Mouse (Mus musculus) intestine, embryonic 14.5 days (tissue): Measurements from ENCODE around the gene Gm20422. TPM values are rescaled to one million over a fixed set of nuclear protein-coding genes. Genes with fewer than 3 reads are reported as not detected.
A peak's percentile ranks its signal among the peaks of the same experiment; 100 is the strongest.

Experiments used
- ATAC-seq: fragments of 200-750 bp; cut with Nextera tagmentation; replicated peaks from 2 replicates; pipeline ENCODE4 v1.8.0; 2017; ENCODE audit warnings: low read depth, moderate number of reproducible peaks, moderate TSS enrichment, moderate library complexity; ENCODE audit not compliant: low FRiP score, low TSS enrichment
- DNase-seq: peaks from one replicate; pipeline ENCODE4 v3.0.0-alpha.2; 2018; ENCODE audit warnings: low spot score
- H3K27ac ChIP-seq: fragments of 300-500 bp; sonication (generic); 2 replicates; pipeline ENCODE4 v1.5.1; 2014; ENCODE audit warnings: low read depth, mild to moderate bottlenecking, control low read depth
- H3K27me3 ChIP-seq: fragments of 300-500 bp; sonication (generic); replicated peaks from 2 replicates; pipeline ENCODE4 v1.6.1; 2014; ENCODE audit warnings: low read length, control low read depth; ENCODE audit not compliant: control insufficient read depth, insufficient read depth
- H3K36me3 ChIP-seq: fragments of 300-500 bp; sonication (generic); 2 replicates; pipeline ENCODE4 v1.6.1; 2014; ENCODE audit warnings: low read length, control low read depth; ENCODE audit not compliant: control insufficient read depth, insufficient read depth
- H3K4me1 ChIP-seq: fragments of 300-500 bp; sonication (generic); replicated peaks from 2 replicates; pipeline ENCODE4 v1.6.1; 2014; ENCODE audit warnings: low read length, control low read depth, mixed read lengths; ENCODE audit not compliant: control insufficient read depth, insufficient read depth
- H3K4me2 ChIP-seq: fragments of 300-500 bp; sonication (generic); 2 replicates; pipeline ENCODE4 v1.6.1; 2014; ENCODE audit warnings: low read length
- H3K4me3 ChIP-seq: fragments of 300-500 bp; sonication (generic); 2 replicates; pipeline ENCODE4 v1.5.1; 2014; ENCODE audit warnings: low read depth, low read length, control low read depth, mixed read lengths
- H3K9ac ChIP-seq: fragments of 300-500 bp; sonication (generic); 2 replicates; pipeline ENCODE4 v1.6.1; 2014; ENCODE audit warnings: mild to moderate bottlenecking, low read length
- H3K9me3 ChIP-seq: fragments of 300-500 bp; sonication (generic); 2 replicates; pipeline ENCODE4 v1.6.1; 2016; ENCODE audit warnings: low read length, control low read depth; ENCODE audit not compliant: control insufficient read depth
- WGBS: fragments of 180-500 bp; shearing (Covaris S2); extraction: QIAGEN DNeasy Blood & Tissue Kit; methylation state at CpG from one replicate; pipeline ENCODE4 v1.1.7; 2014; 5-methylcytosine and 5-hydroxymethylcytosine counted together
- polyA plus RNA-seq: library from polyadenylated mRNA; unstranded; fragments of >200 nt; fragmentation: Nextera tagmentation; extraction: Ambion mirVana; gene quantifications from 2 replicates; pipeline ENCODE4 v1.2.1, GENCODE M21; 2014

The Gm20422 gene
- 0.73 and 1.3 TPM in 2 replicates for polyA plus RNA-seq

DNA sequence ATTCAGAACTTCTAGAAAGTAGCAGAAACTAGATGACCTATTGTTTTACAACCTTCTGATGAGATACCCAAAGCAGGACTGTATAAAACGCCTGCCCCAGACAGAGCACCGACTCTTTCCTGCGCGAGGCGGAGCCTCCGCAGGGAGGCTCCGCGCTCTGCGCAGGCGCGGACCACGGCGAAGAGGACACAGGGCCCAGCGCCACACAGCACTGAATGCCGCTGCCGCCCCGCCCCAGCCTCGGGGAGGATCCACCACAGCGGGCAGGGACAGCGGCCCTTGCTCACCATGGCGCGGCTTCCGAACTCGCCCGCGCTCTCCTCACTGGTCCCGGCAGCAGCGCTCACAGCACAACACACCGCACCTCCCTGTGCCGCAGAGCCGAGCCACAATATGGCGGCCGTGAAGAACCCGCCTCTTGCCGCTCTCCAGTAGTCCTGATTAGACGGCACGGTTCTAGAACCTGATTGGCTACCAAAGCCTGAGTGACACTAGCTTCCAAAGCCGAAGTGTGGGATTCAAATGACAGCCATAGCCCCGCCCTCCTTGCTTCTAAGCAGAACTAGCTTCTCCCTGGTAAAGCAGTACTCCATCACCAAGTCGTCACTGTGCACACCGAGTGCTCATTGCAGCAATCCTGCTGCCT, at the start of gene Gm20422:
Gene Gm20422 (minus strand): TSS at position 384 of the 646 bp plus-strand sequence.
- WGBS = under 1% methylated on average over 41 of the region's 41 CpGs
- ATAC-seq = peak; percentile 99

DNA sequence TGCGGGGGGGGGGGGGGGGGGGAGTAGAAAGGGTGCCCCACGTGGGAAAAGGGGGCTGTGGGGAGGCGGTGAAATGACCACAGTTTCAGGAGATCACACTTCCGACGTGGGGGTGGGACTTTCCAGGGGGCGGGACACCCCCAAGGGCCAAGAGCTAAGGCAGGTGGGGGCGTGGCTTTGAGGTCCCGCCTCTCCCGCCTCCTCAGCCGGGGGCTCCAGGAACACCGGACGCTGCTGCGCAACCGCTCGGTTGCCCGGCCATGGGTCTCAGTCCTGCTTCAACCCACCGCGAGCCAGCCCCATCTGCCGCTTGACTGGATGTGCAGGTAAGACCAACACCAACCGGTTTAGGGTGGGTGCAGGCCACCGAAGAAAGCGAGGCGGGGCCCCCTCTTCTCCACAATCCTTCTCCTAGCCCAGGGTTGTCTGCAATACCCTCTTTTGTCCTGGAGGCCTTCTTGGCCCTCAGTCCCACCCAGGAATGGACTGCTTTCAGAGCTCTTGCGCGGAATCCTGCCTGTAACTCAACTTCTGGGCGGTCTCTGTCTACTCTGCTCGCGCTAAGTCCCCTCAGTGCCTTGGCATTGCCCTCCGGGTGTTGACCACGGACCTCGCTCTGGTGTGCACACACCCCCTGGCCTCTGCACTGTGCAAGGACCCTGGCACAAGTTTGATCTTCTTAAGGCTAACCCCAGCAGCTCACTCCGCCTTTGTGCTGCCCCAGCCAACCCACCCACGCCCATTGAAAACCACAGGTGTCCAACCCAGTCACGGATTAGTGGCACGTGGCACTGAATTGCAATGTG, 47.9 kb upstream of the Gm20422 start, which contains the start of gene Lpar2:
Gene Lpar2 (plus strand): TSS at position 44 of the 806 bp plus-strand sequence.
- peak within 1 kb of the TSS; percentile 66 for H3K9ac ChIP-seq
- H3K27me3 ChIP-seq = no peaks in the 10 kb centered on the region
- H3K27ac ChIP-seq = peak within 1 kb of the TSS; percentile 20; the same call in 1 of the 2 replicates
- peak within 1 kb of the TSS; percentile 59 for H3K4me3 ChIP-seq
- H3K4me1 ChIP-seq = peaks cover 19% of the 10 kb centered on the region; the same call in 1 of the 2 replicates
- ATAC-seq = peak; percentile 83
- peak; percentile 89 for DNase-seq
- WGBS = 3% methylated on average over 30 of the region's 35 CpGs
- H3K9me3 ChIP-seq = no peaks in the 10 kb centered on the region
- H3K4me2 ChIP-seq = peak within 1 kb of the TSS; percentile 73
- H3K36me3 ChIP-seq = peaks cover 29% of the 10 kb centered on the region

More for the DNA sequence above, at the start of gene Gm20422:
- H3K27ac ChIP-seq = peak within 1 kb of the TSS; percentile 99
- H3K36me3 ChIP-seq = peaks cover 10% of the 10 kb centered on the region; the same call in 1 of the 2 replicates
- peak within 1 kb of the TSS; percentile 90 for H3K9ac ChIP-seq
- peaks cover 20% of the 10 kb centered on the region for H3K4me1 ChIP-seq
- H3K9me3 ChIP-seq = no peaks in the 10 kb centered on the region
- no peaks in the 10 kb centered on the region for H3K27me3 ChIP-seq
- H3K4me3 ChIP-seq = peak within 1 kb of the TSS; percentile 72
- peak; percentile 97 for DNase-seq
- H3K4me2 ChIP-seq = peak within 1 kb of the TSS; percentile 88

GRCm38 (mm10) chr8:69821971-69822385, 47.3 kb upstream of the Gm20422 start:
- under 1% methylated on average over 11 of the region's 22 CpGs for WGBS
- H3K27me3 ChIP-seq = no peaks in the 10 kb centered on the region
- H3K36me3 ChIP-seq = peaks cover 26% of the 10 kb centered on the region
- peak; percentile 78 for DNase-seq
- peaks cover 19% of the 10 kb centered on the region; the same call in 1 of the 2 replicates for H3K4me1 ChIP-seq
- no peaks in the 10 kb centered on the region for H3K9me3 ChIP-seq
- peak overlapping the region; percentile 5; the same call in 1 of the 2 replicates for H3K27ac ChIP-seq
- H3K9ac ChIP-seq = peak overlapping the region; percentile 66
- peak; percentile 73 for ATAC-seq
- H3K4me3 ChIP-seq = peak overlapping the region; percentile 59
- peak overlapping the region; percentile 73 for H3K4me2 ChIP-seq

- H3K9ac ChIP-seq = no peak overlapping the region
- WGBS = 78% methylated on average over 9 of the region's 9 CpGs
Observed at GRCm38 (mm10) chr8:69820466-69820865, 45.8 kb upstream of the Gm20422 start.

GRCm38 (mm10) chr8:69815396-69815795, 40.7 kb upstream of the Gm20422 start:
- H3K27ac ChIP-seq = no peak overlapping the region
- no peaks in the 10 kb centered on the region for H3K4me1 ChIP-seq
- no peaks in the 10 kb centered on the region for H3K27me3 ChIP-seq
- no peak for ATAC-seq
- no peak for DNase-seq
- H3K4me2 ChIP-seq = no peak overlapping the region
- WGBS = 85% methylated on average over 4 of the region's 4 CpGs
- no peaks in the 10 kb centered on the region for H3K9me3 ChIP-seq
- no peak overlapping the region for H3K4me3 ChIP-seq
- no peak overlapping the region for H3K9ac ChIP-seq
- H3K36me3 ChIP-seq = peaks cover 27% of the 10 kb centered on the region

More at GRCm38 (mm10) chr8:69820466-69820865, 45.8 kb upstream of the Gm20422 start:
- Histone ChIP-seq H3K9me3 (no peaks in the 10 kb centered on the region), H3K36me3 (peaks cover 17% of the 10 kb centered on the region; the same call in 1 of the 2 replicates), H3K4me2 (no peak overlapping the region), H3K27ac (no peak overlapping the region), H3K4me1 (peaks cover 19% of the 10 kb centered on the region; the same call in 1 of the 2 replicates), H3K27me3 (no peaks in the 10 kb centered on the region), H3K4me3 (no peak overlapping the region)
- ATAC-seq (no peak), DNase-seq (no peak)

DNA sequence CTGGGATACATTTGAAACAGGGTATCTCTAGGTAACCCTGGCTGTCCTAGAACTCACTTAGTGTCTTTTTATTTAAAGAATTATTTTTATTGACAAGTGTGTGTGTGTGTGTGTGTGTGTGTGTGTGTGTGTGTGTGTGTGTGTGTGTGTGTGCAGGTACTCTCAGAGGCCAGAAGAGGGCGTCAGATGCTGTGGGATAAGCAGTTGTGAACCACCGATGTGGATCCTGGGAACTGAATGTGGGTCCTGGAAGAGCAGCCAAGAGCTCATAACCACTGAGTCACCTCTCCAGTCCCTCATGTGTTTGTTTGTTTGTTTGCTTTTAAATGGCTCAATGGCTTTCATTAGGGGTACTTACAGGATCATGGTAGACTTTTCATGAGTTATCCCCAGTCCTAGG, 40.2 kb upstream of the Gm20422 start:
- Histone ChIP-seq H3K27ac (no peak overlapping the region), H3K36me3 (peaks cover 27% of the 10 kb centered on the region), H3K9me3 (no peaks in the 10 kb centered on the region), H3K27me3 (no peaks in the 10 kb centered on the region), H3K9ac (no peak overlapping the region), H3K4me1 (no peaks in the 10 kb centered on the region), H3K4me2 (no peak overlapping the region), H3K4me3 (no peak overlapping the region)
- WGBS = 85% methylated on average over 2 of the region's 2 CpGs
- DNase-seq = no peak
- no peak for ATAC-seq

- Histone ChIP-seq H3K36me3 (peaks cover 40% of the 10 kb centered on the region), H3K4me1 (peaks cover 6% of the 10 kb centered on the region; the same call in 1 of the 2 replicates), H3K4me2 (no peak overlapping the region), H3K27me3 (no peaks in the 10 kb centered on the region), H3K27ac (no peak overlapping the region), H3K9me3 (no peaks in the 10 kb centered on the region), H3K4me3 (no peak overlapping the region), H3K9ac (no peak overlapping the region)
- ATAC-seq (no peak), DNase-seq (no peak)
- WGBS = 46% methylated on average over 3 of the region's 3 CpGs
Observed at GRCm38 (mm10) chr8:69809820-69810219, 35.1 kb upstream of the Gm20422 start.

DNA sequence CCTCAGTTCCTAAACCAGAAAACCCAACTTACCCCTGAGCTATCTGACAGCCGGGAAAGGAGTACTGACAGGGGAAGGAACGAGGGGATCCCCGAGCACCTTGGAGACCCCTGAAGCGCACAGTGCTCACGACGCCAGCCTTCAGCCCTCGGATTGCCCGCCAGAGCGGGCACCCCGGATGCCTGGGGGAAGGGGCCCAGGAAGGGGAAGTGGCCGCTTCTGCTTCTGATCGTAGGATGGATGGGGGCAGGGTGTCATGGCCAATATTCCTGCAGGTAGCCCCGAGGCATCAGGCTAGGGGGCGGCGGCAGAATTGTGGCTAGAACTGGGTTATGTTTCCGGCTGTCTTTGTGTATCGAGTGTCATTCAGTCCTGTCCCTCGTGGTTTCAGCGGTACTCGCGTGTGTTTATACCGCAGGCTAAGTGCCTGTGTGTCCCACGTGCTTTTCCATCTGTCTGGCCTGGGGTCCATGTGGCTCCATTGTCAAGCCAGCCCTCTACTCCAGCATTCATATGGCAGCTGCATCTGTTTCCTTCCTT, 34.2 kb upstream of the Gm20422 start:
- H3K27me3 ChIP-seq = no peaks in the 10 kb centered on the region
- whole genome bisulfite sequencing = 2% methylated on average over 23 of the region's 23 CpGs
- peak; percentile 65 for DNase-seq
- H3K9me3 ChIP-seq = no peaks in the 10 kb centered on the region
- peak overlapping the region; percentile 56 for H3K4me3 ChIP-seq
- ATAC-seq = peak; percentile 44; the same call in 1 of the 2 replicates
- peaks cover 46% of the 10 kb centered on the region for H3K36me3 ChIP-seq
- H3K4me2 ChIP-seq = peak overlapping the region; percentile 93
- H3K9ac ChIP-seq = peak overlapping the region; percentile 64
- peaks cover 6% of the 10 kb centered on the region; the same call in 1 of the 2 replicates for H3K4me1 ChIP-seq
- H3K27ac ChIP-seq = no peak overlapping the region
